Mouse (Mus musculus): Measurements from ENCODE around the gene Coq3. TPM values are rescaled to one million over a fixed set of nuclear protein-coding genes. Genes with fewer than 3 reads are reported as not detected.

The Coq3 gene
- total and polyA plus RNA-seq, 2 experiments, result 3.6 to 17.9 TPM

- Histone ChIP-seq H3K27ac (replicated peaks; ENCODE audit: insufficient read depth, low read depth, low read length) (no peak overlapping the region), H3K27me3 (ENCODE audit: control insufficient read depth, insufficient read depth, low read length) (peaks cover 16% of the 10 kb centered on the region), H3K9ac (ENCODE audit: low read depth, low read length) (peak overlapping the region; percentile 56; the same call in 1 of the 2 replicates), H3K79me2 (ENCODE audit: control insufficient read depth, insufficient read depth, low read length) (no peaks in the 10 kb centered on the region), H3K36me3 (ENCODE audit: control insufficient read depth, insufficient read depth, low read length) (no peaks in the 10 kb centered on the region), H3K4me1 (ENCODE audit: control insufficient read depth, insufficient read depth, low read length) (0 out of 2 replicates have a peak, but pooled peaks cover 2% of the 10 kb centered on the region), H3K4me3 (ENCODE audit: insufficient read depth, low read depth, low read length) (peak overlapping the region; percentile 60; the same call in 1 of the 2 replicates)
- WGBS, result 26% methylated on average over 23 of the region's 23 CpGs
- DNase-seq (ENCODE audit: extremely low read depth, low read depth, low spot score), result no peak
- TF ChIP-seq CTCF (IDR thresholded peaks at IDR 0.05; ENCODE audit: low read depth, low read length) (no peak), POLR2A (IDR thresholded peaks at IDR 0.05; ENCODE audit: extremely low read depth, insufficient read depth, low read length) (no peak)
Observed at GRCm38 (mm10) chr4:21931772-21932630, 52.5 kb downstream of the Coq3 start.

GRCm38 (mm10) chr4:21935378-21935777 lies 55.9 kb downstream of the Coq3 start:
- Histone ChIP-seq H3K4me1 (ENCODE audit: control insufficient read depth, insufficient read depth, low read length) (0 out of 2 replicates have a peak, but pooled peaks cover 2% of the 10 kb centered on the region), H3K27me3 (ENCODE audit: control insufficient read depth, insufficient read depth, low read length) (peaks cover 13% of the 10 kb centered on the region), H3K4me3 (ENCODE audit: insufficient read depth, low read depth, low read length) (no peak overlapping the region), H3K36me3 (ENCODE audit: control insufficient read depth, insufficient read depth, low read length) (no peaks in the 10 kb centered on the region), H3K79me2 (ENCODE audit: control insufficient read depth, insufficient read depth, low read length) (no peaks in the 10 kb centered on the region), H3K9ac (ENCODE audit: low read depth, low read length) (no peak overlapping the region), H3K27ac (replicated peaks; ENCODE audit: insufficient read depth, low read depth, low read length) (no peak overlapping the region)
- WGBS, result 90% methylated on average over 2 of the region's 2 CpGs
- no peak for TF ChIP-seq POLR2A (IDR thresholded peaks at IDR 0.05; ENCODE audit: extremely low read depth, insufficient read depth, low read length)
- TF ChIP-seq CTCF (IDR thresholded peaks at IDR 0.05; ENCODE audit: low read depth, low read length), result no peak
- no peak for DNase-seq (ENCODE audit: extremely low read depth, low read depth, low spot score)

- H3K27me3 ChIP-seq (ENCODE audit: control insufficient read depth, insufficient read depth, low read length), result peaks cover 6% of the 10 kb centered on the region
- no peaks in the 10 kb centered on the region for H3K79me2 ChIP-seq (ENCODE audit: control insufficient read depth, insufficient read depth, low read length)
- no peak overlapping the region for H3K9ac ChIP-seq (ENCODE audit: low read depth, low read length)
- H3K4me1 ChIP-seq (ENCODE audit: control insufficient read depth, insufficient read depth, low read length), result 0 out of 2 replicates have a peak, but pooled peaks cover under 1% of the 10 kb centered on the region
- H3K36me3 ChIP-seq (ENCODE audit: control insufficient read depth, insufficient read depth, low read length), result no peaks in the 10 kb centered on the region
- no peak overlapping the region for H3K27ac ChIP-seq (replicated peaks; ENCODE audit: insufficient read depth, low read depth, low read length)
- 88% methylated on average over 9 of the region's 9 CpGs for WGBS
- no peak overlapping the region for H3K4me3 ChIP-seq (ENCODE audit: insufficient read depth, low read depth, low read length)
- DNase-seq (ENCODE audit: extremely low read depth, low read depth, low spot score), result no peak
- no peak for TF ChIP-seq POLR2A (IDR thresholded peaks at IDR 0.05; ENCODE audit: extremely low read depth, insufficient read depth, low read length)
- TF ChIP-seq CTCF (IDR thresholded peaks at IDR 0.05; ENCODE audit: low read depth, low read length), result no peak
Observed at GRCm38 (mm10) chr4:21936424-21936823, 57.0 kb downstream of the Coq3 start.

GRCm38 (mm10) chr4:21937890-21938289 lies 58.4 kb downstream of the Coq3 start:
- H3K4me3 ChIP-seq (ENCODE audit: insufficient read depth, low read depth, low read length), result no peak overlapping the region
- no peaks in the 10 kb centered on the region for H3K4me1 ChIP-seq (ENCODE audit: control insufficient read depth, insufficient read depth, low read length)
- H3K27ac ChIP-seq (replicated peaks; ENCODE audit: insufficient read depth, low read depth, low read length), result no peak overlapping the region
- DNase-seq (ENCODE audit: extremely low read depth, low read depth, low spot score), result no peak
- H3K9ac ChIP-seq (ENCODE audit: low read depth, low read length), result no peak overlapping the region
- no peaks in the 10 kb centered on the region for H3K79me2 ChIP-seq (ENCODE audit: control insufficient read depth, insufficient read depth, low read length)
- no peaks in the 10 kb centered on the region for H3K27me3 ChIP-seq (ENCODE audit: control insufficient read depth, insufficient read depth, low read length)
- H3K36me3 ChIP-seq (ENCODE audit: control insufficient read depth, insufficient read depth, low read length), result no peaks in the 10 kb centered on the region
- WGBS, result 91% methylated on average over 8 of the region's 8 CpGs
- TF ChIP-seq POLR2A (IDR thresholded peaks at IDR 0.05; ENCODE audit: extremely low read depth, insufficient read depth, low read length) (no peak), CTCF (IDR thresholded peaks at IDR 0.05; ENCODE audit: low read depth, low read length) (no peak)

DNA sequence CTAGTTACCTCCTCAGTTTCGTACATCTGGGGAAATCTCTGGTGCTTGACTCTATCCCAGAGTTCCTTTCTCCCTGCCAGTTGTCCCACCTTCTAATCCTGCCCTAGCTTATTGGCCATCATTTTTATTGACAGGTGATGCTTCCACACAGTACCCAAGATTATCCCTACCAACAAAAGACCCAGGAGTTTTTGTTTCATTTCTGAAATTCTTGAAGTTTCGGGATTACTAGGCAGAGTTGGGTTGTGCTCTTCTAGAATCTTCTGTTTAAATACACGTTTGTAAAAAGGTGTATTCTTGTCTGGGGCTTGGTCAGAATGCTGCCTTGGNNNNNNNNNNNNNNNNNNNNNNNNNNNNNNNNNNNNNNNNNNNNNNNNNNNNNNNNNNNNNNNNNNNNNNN lies 65.2 kb downstream of the Coq3 start:
- TF ChIP-seq CTCF (IDR thresholded peaks at IDR 0.05; ENCODE audit: low read depth, low read length) (no peak), POLR2A (IDR thresholded peaks at IDR 0.05; ENCODE audit: extremely low read depth, insufficient read depth, low read length) (no peak)
- 74% methylated on average over 3 of the region's 3 CpGs for WGBS
- Histone ChIP-seq H3K27ac (replicated peaks; ENCODE audit: insufficient read depth, low read depth, low read length) (no peak overlapping the region), H3K79me2 (ENCODE audit: control insufficient read depth, insufficient read depth, low read length) (no peaks in the 10 kb centered on the region), H3K4me3 (ENCODE audit: insufficient read depth, low read depth, low read length) (no peak overlapping the region), H3K4me1 (ENCODE audit: control insufficient read depth, insufficient read depth, low read length) (no peaks in the 10 kb centered on the region), H3K9ac (ENCODE audit: low read depth, low read length) (no peak overlapping the region), H3K36me3 (ENCODE audit: control insufficient read depth, insufficient read depth, low read length) (no peaks in the 10 kb centered on the region), H3K27me3 (ENCODE audit: control insufficient read depth, insufficient read depth, low read length) (no peaks in the 10 kb centered on the region)
- no peak for DNase-seq (ENCODE audit: extremely low read depth, low read depth, low spot score)

DNA sequence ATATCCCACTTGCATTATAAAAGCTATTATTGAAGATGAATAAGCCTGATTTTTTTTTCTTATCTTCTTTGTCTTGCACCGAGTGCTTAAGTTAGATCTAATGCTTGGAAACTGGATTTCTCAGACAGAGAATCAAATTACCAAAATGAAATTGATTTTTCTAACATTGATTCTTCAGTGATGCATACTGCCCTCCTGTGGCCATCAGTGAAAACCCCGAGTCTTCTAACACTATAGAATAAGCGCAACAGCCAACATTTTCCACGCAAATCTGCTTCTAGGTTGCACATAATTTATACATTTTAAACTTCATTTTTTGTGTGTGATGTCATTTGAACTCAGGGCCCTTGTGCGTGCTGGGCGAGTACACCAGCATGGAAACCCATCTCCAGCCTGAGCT lies 72.0 kb downstream of the Coq3 start:
- TF ChIP-seq POLR2A (IDR thresholded peaks at IDR 0.05; ENCODE audit: extremely low read depth, insufficient read depth, low read length) (no peak), CTCF (IDR thresholded peaks at IDR 0.05; ENCODE audit: low read depth, low read length) (peak; percentile 6; the same call in 1 of the 2 replicates)
- no peaks in the 10 kb centered on the region for H3K79me2 ChIP-seq (ENCODE audit: control insufficient read depth, insufficient read depth, low read length)
- no peak overlapping the region for H3K27ac ChIP-seq (replicated peaks; ENCODE audit: insufficient read depth, low read depth, low read length)
- H3K9ac ChIP-seq (ENCODE audit: low read depth, low read length), result no peak overlapping the region
- no peaks in the 10 kb centered on the region for H3K36me3 ChIP-seq (ENCODE audit: control insufficient read depth, insufficient read depth, low read length)
- H3K4me3 ChIP-seq (ENCODE audit: insufficient read depth, low read depth, low read length), result no peak overlapping the region
- H3K27me3 ChIP-seq (ENCODE audit: control insufficient read depth, insufficient read depth, low read length), result no peaks in the 10 kb centered on the region
- WGBS, result 30% methylated on average over 6 of the region's 6 CpGs
- H3K4me1 ChIP-seq (ENCODE audit: control insufficient read depth, insufficient read depth, low read length), result no peaks in the 10 kb centered on the region
- peak; percentile 33 for DNase-seq (ENCODE audit: extremely low read depth, low read depth, low spot score)

All from liver, adult 2 months (tissue).